Mouse (Mus musculus) embryonic stem cell, embryonic (primary cell): Measurements from ENCODE around the gene Slc35b1.

ENCODE experiments used
- CTCF ChIA-PET, 4 experiments: fragments of 300-600 bp in 2 of 4; fragments of 350-600 bp in 2 of 4; sonication (Branson Sonifier 250); formaldehyde crosslinking; loops; one replicate each; lab custom pipeline; 2022; ENCODE audit warnings: inconsistent platforms in 2 of 4; lab: Charles Lee
- POLR2A ChIA-PET, 4 experiments: fragments of 300-600 bp in 2 of 4; fragments of 350-600 bp in 2 of 4; sonication (Branson Sonifier 250); formaldehyde crosslinking; loops; one replicate each; lab custom pipeline; 2022; ENCODE audit warnings: antibody characterized with exemption in 4 of 4, inconsistent platforms in 1 of 4; lab: Charles Lee

Slc35b1 gene

GRCm38 (mm10) chr11:95354945-95355660 is 29.4 kb upstream of the Slc35b1 start:
- CTCF ChIA-PET: interaction anchor here in 2 of 4 experiments (0.6 to 1.8 kb wide), 5 partner anchors 8 to 97 kb away, joined by 3 to 5 read pairs (median 5); no protein-coding TSS in a partner anchor
- POLR2A ChIA-PET: interaction anchor here in 3 of 4 experiments (0.5 to 3.1 kb wide), 27 partner anchors 10 to 1381 kb away, joined by 3 to 22 read pairs (median 4); partner anchors contain the start of genes Slc35b1 (in 2 of the 3) and Kat7 (in 1 of the 3)

- ChIA-PET POLR2A (interaction anchor here in 3 of 4 experiments (0.6 to 3.1 kb wide), 12 partner anchors 11 to 1380 kb away, joined by 3 to 22 read pairs (median 6); partner anchors contain the start of genes Slc35b1 (in 2 of the 3) and Kat7 (in 1 of the 3)), CTCF (interaction anchor here in 2 of 4 experiments (0.8 to 1.8 kb wide), 6 partner anchors 9 to 98 kb away, joined by 3 to 5 read pairs (median 4); partner anchors contain the start of gene Slc35b1 (in 1 of the 2))
Measured at GRCm38 (mm10) chr11:95355661-95356011, 28.9 kb upstream of the Slc35b1 start.

- CTCF ChIA-PET: interaction anchor here in 2 of 4 experiments (0.5 to 1.8 kb wide), 6 partner anchors 9 to 98 kb away, joined by 3 to 5 read pairs (median 4); partner anchors contain the start of gene Slc35b1 (in 1 of the 2)
- POLR2A ChIA-PET: interaction anchor here in 3 of 4 experiments (0.7 to 3.1 kb wide), 11 partner anchors 11 to 58 kb away, joined by 3 to 22 read pairs (median 5); partner anchors contain the start of genes Kat7 (in 1 of the 3), Slc35b1 (in 1 of the 3) and Spop (in 1 of the 3)
Measured at GRCm38 (mm10) chr11:95356039-95356438, 28.5 kb upstream of the Slc35b1 start.

- POLR2A ChIA-PET: interaction anchor here in 3 of 4 experiments (0.7 to 3.1 kb wide), 11 partner anchors 8 to 58 kb away, joined by 3 to 13 read pairs (median 5); partner anchors contain the start of genes Kat7 (in 2 of the 3), Slc35b1 (in 1 of the 3) and Spop (in 1 of the 3)
- CTCF ChIA-PET: interaction anchor here in 2 of 4 experiments (0.5 to 1.4 kb wide), 4 partner anchors 10 to 99 kb away, joined by 3 to 5 read pairs (median 4); partner anchors contain the start of gene Slc35b1 (in 1 of the 2)
Measured at GRCm38 (mm10) chr11:95356469-95357273, 27.8 kb upstream of the Slc35b1 start.

- ChIA-PET CTCF (interaction anchor here in 1 of 4 experiments (0.6 kb wide), 1 partner anchor 293 kb away, joined by 3 read pairs; no protein-coding TSS in a partner anchor), POLR2A (interaction anchor here in 3 of 4 experiments (0.6 to 2.4 kb wide), 5 partner anchors 12 to 48 kb away, joined by 3 to 8 read pairs (median 3); partner anchors contain the start of gene Kat7 (in 1 of the 3))
Measured at GRCm38 (mm10) chr11:95358263-95358662, 26.2 kb upstream of the Slc35b1 start.

- POLR2A ChIA-PET: interaction anchor here in 3 of 4 experiments (0.7 to 0.9 kb wide), 4 partner anchors 14 to 49 kb away, joined by 3 to 4 read pairs (median 3); partner anchors contain the start of gene Slc35b1 (in 1 of the 3)
- CTCF ChIA-PET: interaction anchor here in 2 of 4 experiments (0.6 kb wide), 2 partner anchors 168 to 277 kb away, joined by 3 read pairs; no protein-coding TSS in a partner anchor
Measured at GRCm38 (mm10) chr11:95364388-95364787, 20.1 kb upstream of the Slc35b1 start.

- POLR2A ChIA-PET: interaction anchor here in 2 of 4 experiments (0.5 to 3.4 kb wide), 10 partner anchors 10 to 752 kb away, joined by 3 to 13 read pairs (median 4); partner anchors contain the start of genes Fam117a (in 1 of the 2), Kat7 (in 1 of the 2) and Slc35b1 (in 1 of the 2)
- CTCF ChIA-PET: interaction anchor here in 1 of 4 experiments (1.2 to 2.1 kb wide), 3 partner anchors 19 to 156 kb away, joined by 3 to 5 read pairs (median 4); partner anchors contain the start of gene Slc35b1
Measured at GRCm38 (mm10) chr11:95365596-95365995, 18.9 kb upstream of the Slc35b1 start.

- POLR2A ChIA-PET: interaction anchor here in 3 of 4 experiments (0.6 to 3.4 kb wide), 15 partner anchors 9 to 102 kb away, joined by 3 to 13 read pairs (median 4); partner anchors contain the start of genes Kat7 (in 2 of the 3), Fam117a (in 1 of the 3) and Slc35b1 (in 1 of the 3)
- CTCF ChIA-PET: interaction anchor here (0.5 to 2.1 kb wide), 8 partner anchors 10 to 1714 kb away, joined by 3 to 5 read pairs (median 4); partner anchors contain the start of gene Slc35b1 (in 1 of the 4)
Measured at GRCm38 (mm10) chr11:95366280-95366897, 18.1 kb upstream of the Slc35b1 start.

GRCm38 (mm10) chr11:95367011-95367735 is 17.3 kb upstream of the Slc35b1 start:
- ChIA-PET CTCF (interaction anchor here in 3 of 4 experiments (0.5 to 2.1 kb wide), 8 partner anchors 9 to 1713 kb away, joined by 3 to 5 read pairs (median 3); no protein-coding TSS in a partner anchor), POLR2A (interaction anchor here (0.5 to 3.4 kb wide), 12 partner anchors 8 to 314 kb away, joined by 3 to 13 read pairs (median 4); partner anchors contain the start of genes Kat7 (in 2 of the 4) and Fam117a (in 1 of the 4))

GRCm38 (mm10) chr11:95368231-95368823 is 16.2 kb upstream of the Slc35b1 start:
- ChIA-PET CTCF (interaction anchor here in 2 of 4 experiments (0.6 to 0.7 kb wide), 2 partner anchors 20 to 34 kb away, joined by 3 read pairs; no protein-coding TSS in a partner anchor), POLR2A (interaction anchor here in 3 of 4 experiments (0.5 to 3.4 kb wide), 6 partner anchors 9 to 313 kb away, joined by 3 to 13 read pairs (median 4); no protein-coding TSS in a partner anchor)

GRCm38 (mm10) chr11:95368871-95369270 is 15.6 kb upstream of the Slc35b1 start:
- ChIA-PET POLR2A (interaction anchor here in 2 of 4 experiments (1.1 to 3.4 kb wide), 6 partner anchors 10 to 59 kb away, joined by 3 to 13 read pairs (median 4); partner anchors contain the start of gene Kat7 (in 1 of the 2)), CTCF (interaction anchor here in 2 of 4 experiments (0.6 to 0.7 kb wide), 2 partner anchors 20 to 34 kb away, joined by 3 read pairs; no protein-coding TSS in a partner anchor)

GRCm38 (mm10) chr11:95369964-95370890 is 14.3 kb upstream of the Slc35b1 start:
- CTCF ChIA-PET: interaction anchor here in 2 of 4 experiments (1.1 to 1.7 kb wide), 3 partner anchors 14 to 151 kb away, joined by 3 to 7 read pairs (median 4); partner anchors contain the start of gene Slc35b1 (in 1 of the 2)
- POLR2A ChIA-PET: interaction anchor here in 2 of 4 experiments (0.7 to 2.3 kb wide), 13 partner anchors 9 to 61 kb away, joined by 3 to 9 read pairs (median 3); partner anchors contain the start of genes Kat7 (in 1 of the 2), Slc35b1 (in 1 of the 2) and Spop (in 1 of the 2)

- POLR2A ChIA-PET: interaction anchor here in 2 of 4 experiments (0.9 to 2.3 kb wide), 5 partner anchors 11 to 62 kb away, joined by 3 to 9 read pairs (median 4); partner anchors contain the start of genes Kat7 (in 1 of the 2) and Slc35b1 (in 1 of the 2)
- CTCF ChIA-PET: interaction anchor here in 3 of 4 experiments (0.6 to 1.7 kb wide), 4 partner anchors 21 to 150 kb away, joined by 3 to 7 read pairs (median 4); no protein-coding TSS in a partner anchor
Measured at GRCm38 (mm10) chr11:95371182-95371581, 13.3 kb upstream of the Slc35b1 start.
